Comparison of ENCODE assay signal across 49 mouse cellular contexts in genomic region chr16:32543422-32543821, GRCm38 (mm10). TPM values are rescaled to one million over a fixed set of nuclear protein-coding genes. Genes with fewer than 3 reads are reported as not detected.
"Had no signal": no experiment of that assay in that cellular context is flagged by ENCODE, and none has a peak within 500 bp of the region (broad histone marks: within the 10 kb centered on the region; RNA-seq: fewer than 3 reads in every experiment).

No protein-coding gene starts in this region.

- H3K27ac ChIP-seq: heart, embryonic 10.5 days; heart, embryonic 13.5 days; heart, embryonic 15.5 days; hindbrain, embryonic 10.5 days; hindbrain, embryonic 12.5 days; hindbrain, embryonic 13.5 days; hindbrain, embryonic 14.5 days; hindbrain, embryonic 15.5 days; hindbrain, postnatal 0 days; intestine, embryonic 15.5 days; kidney, embryonic 15.5 days; kidney, postnatal 0 days; layer of hippocampus, adult 2 months had no signal

- H3K27me3 ChIP-seq: heart, embryonic 12.5 days; heart, embryonic 13.5 days; heart, embryonic 15.5 days; hindbrain, embryonic 12.5 days; hindbrain, embryonic 13.5 days; hindbrain, embryonic 15.5 days; intestine, embryonic 15.5 days; kidney, embryonic 15.5 days had no signal

- H3K4me2 ChIP-seq: heart, embryonic 11.5 days; heart, embryonic 12.5 days; heart, embryonic 13.5 days; heart, embryonic 15.5 days; hindbrain, embryonic 12.5 days; hindbrain, embryonic 13.5 days; hindbrain, embryonic 14.5 days; hindbrain, embryonic 15.5 days; intestine, embryonic 15.5 days; kidney, embryonic 15.5 days had no signal

- ATAC-seq: hindbrain, embryonic 16.5 days; hindbrain, postnatal 0 days; inflammation-experienced regulatory T-cells, adult 6 months; intestine, embryonic 15.5 days; intestine, embryonic 16.5 days; intestine, postnatal 0 days had no signal

- H3K36me3 ChIP-seq: heart, embryonic 10.5 days; heart, embryonic 12.5 days; heart, embryonic 13.5 days; heart, embryonic 15.5 days; hindbrain, embryonic 10.5 days; hindbrain, embryonic 12.5 days; hindbrain, embryonic 13.5 days; hindbrain, embryonic 15.5 days; intestine, embryonic 15.5 days; kidney, embryonic 15.5 days had no signal

- DNase-seq: heart, postnatal 10 days; heart, postnatal 14 days; heart, postnatal 36 days; heart, postnatal 4 days; kidney, adult 11 months; kidney, adult 18-20 months; kidney, adult 2 months; kidney, adult 8-10 months; kidney, adult 9 months; kidney, postnatal 10 days; kidney, postnatal 14 days; kidney, postnatal 25 days; kidney, postnatal 36 days; kidney, postnatal 4 days; layer of hippocampus, adult 9-11 months; layer of hippocampus, postnatal 36 days had no signal

- H3K9me3 ChIP-seq: heart, embryonic 10.5 days; heart, embryonic 13.5 days; heart, embryonic 15.5 days; hindbrain, embryonic 10.5 days; hindbrain, embryonic 12.5 days; hindbrain, embryonic 13.5 days; hindbrain, embryonic 15.5 days; intestine, embryonic 15.5 days; kidney, embryonic 15.5 days had no signal

- H3K4me1 ChIP-seq: heart, embryonic 15.5 days; hindbrain, embryonic 13.5 days; hindbrain, embryonic 15.5 days had no signal

- H3K9ac ChIP-seq: heart, embryonic 12.5 days; heart, embryonic 13.5 days; heart, embryonic 15.5 days; hindbrain, embryonic 12.5 days; hindbrain, embryonic 13.5 days; hindbrain, embryonic 14.5 days; hindbrain, embryonic 15.5 days; intestine, embryonic 15.5 days; kidney, embryonic 15.5 days had no signal

- H3K4me3 ChIP-seq: heart, embryonic 10.5 days; heart, embryonic 12.5 days; heart, embryonic 13.5 days; heart, embryonic 15.5 days; hindbrain, embryonic 10.5 days; hindbrain, embryonic 12.5 days; hindbrain, embryonic 13.5 days; hindbrain, embryonic 15.5 days; intestine, embryonic 15.5 days; kidney, embryonic 15.5 days; layer of hippocampus, adult 2 months had no signal

RNA-seq across cellular contexts. Expression of gene Zdhhc19, which starts 47.4 kb away (rescaled TPM):
- total RNA-seq: heart, postnatal 10 days; heart, postnatal 14 days; heart, postnatal 25 days; heart, postnatal 36 days; hematopoietic stem cell, adult 5-6 weeks; hindbrain, postnatal 0 days; layer of hippocampus, adult 18-20 months; layer of hippocampus, adult 2 months; layer of hippocampus, postnatal 10 days; layer of hippocampus, postnatal 14 days; layer of hippocampus, postnatal 25 days; layer of hippocampus, postnatal 36 days; left cerebral cortex, adult 18-20 months had no signal
- polyA plus RNA-seq: heart, embryonic 10.5 days; heart, embryonic 12.5 days; heart, embryonic 13.5 days; heart, embryonic 14.5 days; heart, embryonic 15.5 days; heart, embryonic 16.5 days; heart, postnatal 0 days; hindbrain, embryonic 10.5 days; hindbrain, embryonic 11.5 days; hindbrain, embryonic 12.5 days; hindbrain, embryonic 13.5 days; hindbrain, embryonic 14.5 days; hindbrain, embryonic 16.5 days; kidney, embryonic 14.5 days; kidney, embryonic 15.5 days; kidney, embryonic 16.5 days; kidney, postnatal 0 days had no signal

RNA-seq across cellular contexts. Expression of gene Slc51a, which starts 55.7 kb away (rescaled TPM):
- total RNA-seq: hindbrain, postnatal 0 days; layer of hippocampus, adult 18-20 months; layer of hippocampus, adult 2 months; layer of hippocampus, adult 8-10 months; layer of hippocampus, postnatal 10 days; layer of hippocampus, postnatal 14 days; layer of hippocampus, postnatal 25 days; layer of hippocampus, postnatal 36 days; left cerebral cortex, adult 18-20 months had no signal
- polyA plus RNA-seq: hindbrain, embryonic 16.5 days; hindbrain, postnatal 0 days; inflammation-experienced regulatory T-cells, adult 6 months had no signal
